Mouse (Mus musculus) MEL (cell line): Measurements from ENCODE around the gene Gm20388. TPM values are rescaled to one million over a fixed set of nuclear protein-coding genes. Genes with fewer than 3 reads are reported as not detected.

ENCODE experiments used
- DNase-seq: peaks from one replicate; pipeline ENCODE4 v3.0.0; 2011; ENCODE audit warnings: low read depth, low spot score
- H3K27ac ChIP-seq: 2 replicates; pipeline ENCODE4 v1.5.1; 2012; ENCODE audit warnings: low read depth, mild to moderate bottlenecking, control low read depth, low read length, moderate library complexity; ENCODE audit not compliant: control insufficient read depth
- H3K27me3 ChIP-seq, 2 experiments: fragments of 150-350 bp in 1 of 2; sonication (generic) in 1 of 2; 2 replicates each; pipeline ENCODE4 v1.6.1; 2012; ENCODE audit warnings: low read length in 2 of 2, mild to moderate bottlenecking in 2 of 2, improper control_type of control experiment in 1 of 2, moderate library complexity in 1 of 2; ENCODE audit not compliant: insufficient read depth in 2 of 2, control insufficient read depth in 1 of 2
- H3K36me3 ChIP-seq, 2 experiments: 2 replicates each; pipeline ENCODE4 v1.6.1; 2012 to 2014; ENCODE audit warnings: low read length in 2 of 2, improper control_type of control experiment in 1 of 2, inconsistent platforms in 1 of 2, mild to moderate bottlenecking in 1 of 2; ENCODE audit not compliant: insufficient read depth in 2 of 2, control insufficient read depth in 1 of 2
- H3K4me1 ChIP-seq, 2 experiments: fragments of 150-350 bp in 1 of 2; sonication (generic) in 1 of 2; 2 replicates each; pipeline ENCODE4 v1.6.1; 2012; ENCODE audit warnings: low read length in 2 of 2, improper control_type of control experiment in 1 of 2, mild to moderate bottlenecking in 1 of 2; ENCODE audit not compliant: insufficient read depth in 2 of 2, control insufficient read depth in 1 of 2
- H3K4me3 ChIP-seq, 2 experiments: fragments of 150-350 bp in 1 of 2; sonication (generic) in 1 of 2; 2 replicates each; pipeline ENCODE4 v1.5.1; 2012; ENCODE audit warnings: low read depth in 2 of 2, low read length in 2 of 2, mild to moderate bottlenecking in 2 of 2, moderate library complexity in 2 of 2, control low read depth in 1 of 2, improper control_type of control experiment in 1 of 2; ENCODE audit not compliant: control insufficient read depth in 1 of 2, insufficient read depth in 1 of 2
- H3K79me2 ChIP-seq: 2 replicates; pipeline ENCODE4 v1.6.1; 2012; ENCODE audit warnings: mild to moderate bottlenecking, low read length, moderate library complexity; ENCODE audit not compliant: control insufficient read depth, poor library complexity, insufficient read depth
- H3K9ac ChIP-seq: 2 replicates; pipeline ENCODE4 v1.6.1; 2012; ENCODE audit warnings: low read depth, mild to moderate bottlenecking, control low read depth, low read length, moderate library complexity; ENCODE audit not compliant: control insufficient read depth, poor library complexity, severe bottlenecking
- H3K9me3 ChIP-seq: fragments of 150-350 bp; sonication (generic); replicated peaks from 2 replicates; pipeline ENCODE4 v1.6.1; 2012; ENCODE audit warnings: mild to moderate bottlenecking, low read length, improper control_type of control experiment, moderate library complexity; ENCODE audit not compliant: insufficient read depth
- CHD1 ChIP-seq: IDR thresholded peaks from 2 replicates; pipeline ENCODE4 v1.6.1; 2012; ENCODE audit warnings: low read depth, mild to moderate bottlenecking, inconsistent platforms, low read length, improper control_type of control experiment
- ELF1 ChIP-seq: IDR thresholded peaks from 2 replicates; pipeline ENCODE4 v1.6.1; 2014; ENCODE audit warnings: low read depth, mild to moderate bottlenecking, inconsistent platforms, low read length, improper control_type of control experiment, moderate library complexity
- EP300 ChIP-seq, 2 experiments: IDR thresholded peaks; 2 replicates each; pipeline ENCODE4 v1.6.1; 2011; ENCODE audit warnings: improper control_type of control experiment in 2 of 2, low read length in 2 of 2, low read depth in 1 of 2, mild to moderate bottlenecking in 1 of 2
- ETS1 ChIP-seq: IDR thresholded peaks from 2 replicates; pipeline ENCODE4 v1.6.1; 2012; ENCODE audit warnings: low read depth, mild to moderate bottlenecking, inconsistent platforms, low read length, improper control_type of control experiment, moderate library complexity
- GABPA ChIP-seq: IDR thresholded peaks from 2 replicates; pipeline ENCODE4 v1.6.1; 2012; ENCODE audit warnings: low read depth, mild to moderate bottlenecking, inconsistent platforms, low read length, improper control_type of control experiment, moderate library complexity
- JUND ChIP-seq: IDR thresholded peaks from 2 replicates; pipeline ENCODE4 v1.6.1; 2011; ENCODE audit warnings: low read depth, mild to moderate bottlenecking, improper control_type of control experiment, low read length
- MAFK ChIP-seq: IDR thresholded peaks from 2 replicates; pipeline ENCODE4 v1.6.1; 2011; ENCODE audit warnings: low read depth, mild to moderate bottlenecking, low read length, improper control_type of control experiment, borderline replicate concordance
- MAZ ChIP-seq: IDR thresholded peaks from 2 replicates; pipeline ENCODE4 v1.6.1; 2012; ENCODE audit warnings: low read depth, mild to moderate bottlenecking, inconsistent platforms, low read length, improper control_type of control experiment
- MEF2A ChIP-seq: IDR thresholded peaks from 2 replicates; pipeline ENCODE4 v1.6.1; 2014; ENCODE audit warnings: low read depth, mild to moderate bottlenecking, inconsistent platforms, low read length, improper control_type of control experiment; ENCODE audit not compliant: poor library complexity, insufficient replicate concordance, severe bottlenecking; ENCODE audit errors: extremely low read depth
- MXI1 ChIP-seq: IDR thresholded peaks from 2 replicates; pipeline ENCODE4 v1.6.1; 2011; ENCODE audit warnings: mild to moderate bottlenecking, low read depth, low read length, improper control_type of control experiment
- MYB ChIP-seq: IDR thresholded peaks from 2 replicates; pipeline ENCODE4 v1.6.1; 2011; ENCODE audit warnings: mild to moderate bottlenecking, low read depth, low read length, improper control_type of control experiment
- NELFE ChIP-seq: IDR thresholded peaks from 2 replicates; pipeline ENCODE4 v1.6.1; 2011; ENCODE audit warnings: low read depth, low read length, improper control_type of control experiment
- POLR2A ChIP-seq, 2 experiments: IDR thresholded peaks; 2 replicates each; pipeline ENCODE4 v1.6.1; 2011 to 2012; ENCODE audit warnings: low read length in 2 of 2, mild to moderate bottlenecking in 2 of 2, control low read depth in 1 of 2, improper control_type of control experiment in 1 of 2, low read depth in 1 of 2, moderate library complexity in 1 of 2; ENCODE audit not compliant: control insufficient read depth in 1 of 2, insufficient read depth in 1 of 2, poor library complexity in 1 of 2
- POLR2AphosphoS5 ChIP-seq: IDR thresholded peaks from 2 replicates; pipeline ENCODE4 v1.6.1; 2012; ENCODE audit warnings: low read depth, borderline replicate concordance, mild to moderate bottlenecking, inconsistent platforms, low read length, moderate library complexity, mixed read lengths
- RAD21 ChIP-seq: IDR thresholded peaks from 2 replicates; pipeline ENCODE4 v1.6.1; 2011; ENCODE audit warnings: mild to moderate bottlenecking, low read depth, low read length, improper control_type of control experiment
- SMC3 ChIP-seq: IDR thresholded peaks from 2 replicates; pipeline ENCODE4 v1.6.1; 2011; ENCODE audit warnings: low read depth, low read length, improper control_type of control experiment
- TAL1 ChIP-seq: IDR thresholded peaks from 2 replicates; pipeline ENCODE4 v1.6.1; 2012; ENCODE audit warnings: mild to moderate bottlenecking, inconsistent platforms, low read length, moderate library complexity, mixed read lengths
- UBTF ChIP-seq: IDR thresholded peaks from 2 replicates; pipeline ENCODE4 v1.6.1; 2012; ENCODE audit warnings: low read depth, mild to moderate bottlenecking, inconsistent platforms, low read length, improper control_type of control experiment, moderate library complexity, borderline replicate concordance; ENCODE audit not compliant: insufficient read depth
- USF1 ChIP-seq: IDR thresholded peaks from 2 replicates; pipeline ENCODE4 v1.6.1; 2014; ENCODE audit warnings: low read depth, mild to moderate bottlenecking, inconsistent platforms, low read length, improper control_type of control experiment, moderate library complexity
- USF2 ChIP-seq, 2 experiments: IDR thresholded peaks; 2 replicates each; pipeline ENCODE4 v1.6.1; 2011 to 2012; ENCODE audit warnings: improper control_type of control experiment in 2 of 2, low read length in 2 of 2, borderline replicate concordance in 1 of 2, inconsistent platforms in 1 of 2, low read depth in 1 of 2, mild to moderate bottlenecking in 1 of 2; ENCODE audit not compliant: insufficient read depth in 1 of 2
- ZKSCAN1 ChIP-seq: IDR thresholded peaks from 2 replicates; pipeline ENCODE4 v1.6.1; 2012; ENCODE audit warnings: low read depth, mild to moderate bottlenecking, inconsistent platforms, low read length, improper control_type of control experiment, moderate library complexity
- ZMIZ1 ChIP-seq: IDR thresholded peaks from 2 replicates; pipeline ENCODE4 v1.6.1; 2012; ENCODE audit warnings: low read depth, mild to moderate bottlenecking, inconsistent platforms, low read length, improper control_type of control experiment, moderate library complexity
- polyA plus RNA-seq, 2 experiments: library from polyadenylated mRNA; stranded (reverse) in 1 of 2; unstranded in 1 of 2; fragments of >175 nt in 1 of 2; fragments of >200 nt in 1 of 2; gene quantifications; 2 replicates each; pipeline versions ENCODE4 v1.2.1 to v1.2.4; 2012; ENCODE audit warnings: low replicate concordance in 2 of 2, low read depth in 1 of 2; ENCODE audit not compliant: insufficient read length in 2 of 2, insufficient read depth in 1 of 2, missing spikeins in 1 of 2
- total RNA-seq: library from RNA; depleted of rRNA; stranded (reverse); fragments of 300-350 nt; gene quantifications from 2 replicates; pipeline ENCODE4 v1.2.3, GENCODE M21; 2012

Gene Gm20388
- total and polyA plus RNA-seq, 3 experiments: 11.1 to 17.8 TPM; not detected in 1

- no peaks in the 10 kb centered on the region for H3K79me2 ChIP-seq
- H3K4me1 ChIP-seq: no peaks in the 10 kb centered on the region
- no peaks in the 10 kb centered on the region for H3K36me3 ChIP-seq
- no peak overlapping the region for H3K4me3 ChIP-seq
- no peak for DNase-seq
- no peaks in the 10 kb centered on the region for H3K9me3 ChIP-seq
- H3K27me3 ChIP-seq: no peaks in the 10 kb centered on the region
- no peak overlapping the region for H3K27ac ChIP-seq
- no peak overlapping the region for H3K9ac ChIP-seq
- no peak for TF ChIP-seq UBTF
- TF ChIP-seq MEF2A: no peak
- no peak for TF ChIP-seq MYB
- no peak for TF ChIP-seq ZMIZ1
- no peak for TF ChIP-seq USF1
- TF ChIP-seq MAZ: no peak
- TF ChIP-seq TAL1: no peak
- TF ChIP-seq NELFE: no peak
- TF ChIP-seq RAD21: no peak
Observed at GRCm38 (mm10) chr8:121089631-121090380, 1179.2 kb downstream of the Gm20388 start.

- H3K36me3 ChIP-seq: no peaks in the 10 kb centered on the region
- H3K4me1 ChIP-seq: no peaks in the 10 kb centered on the region
- no peak overlapping the region for H3K9ac ChIP-seq
- H3K4me3 ChIP-seq: no peak overlapping the region
- H3K79me2 ChIP-seq: no peaks in the 10 kb centered on the region
- H3K9me3 ChIP-seq: no peaks in the 10 kb centered on the region
- TF ChIP-seq MAZ (no peak), ETS1 (no peak), RAD21 (no peak), GABPA (no peak), USF2 (IDR thresholded peaks at IDR 0.05; ENCODE audit: borderline replicate concordance in 1 of 2, insufficient read depth in 1 of 2, low read depth in 1 of 2, low read length in 2 of 2) (no peak), ZKSCAN1 (no peak), NELFE (no peak), SMC3 (no peak), POLR2AphosphoS5 (no peak), JUND (no peak), EP300 (IDR thresholded peaks at IDR 0.05; ENCODE audit: low read depth in 1 of 2, low read length in 2 of 2) (no peak), MAFK (no peak), CHD1 (no peak), POLR2A (IDR thresholded peaks at IDR 0.05; ENCODE audit: control insufficient read depth in 1 of 2, insufficient read depth in 1 of 2, low read depth in 1 of 2, low read length in 2 of 2, poor library complexity in 1 of 2) (no peak), ELF1 (no peak), MXI1 (no peak)
- no peak overlapping the region for H3K27ac ChIP-seq
- DNase-seq: no peak
- no peaks in the 10 kb centered on the region for H3K27me3 ChIP-seq
Observed at GRCm38 (mm10) chr8:121090716-121091115, 1180.1 kb downstream of the Gm20388 start.
